Mouse (Mus musculus): ENCODE measurements around the gene Vmn1r135. TPM values are rescaled to one million over a fixed set of nuclear protein-coding genes. Genes with fewer than 3 reads are reported as not detected.

Vmn1r135 gene
- polyA plus RNA-seq (2015; fragmentation: Nextera tagmentation; extraction: Ambion mirVana) = not detected in 2 replicates

GRCm38 (mm10) chr7:21832051-21832450 is at the start of gene Vmn1r135:
Gene Vmn1r135, plus strand, starts transcription at chr7:21832351.

GRCm38 (mm10) chr7:21796628-21797027 is 35.5 kb upstream of the Vmn1r135 start, which contains the start of gene Gm4177:
Gene Gm4177, minus strand, starts transcription at chr7:21796728.

GRCm38 (mm10) chr7:21844167-21844566 is 12.0 kb downstream of the Vmn1r135 start, which contains the start of gene Gm5725:
Gene Gm5725, minus strand, starts transcription at chr7:21844267.

Other genes starting within 250 kb of the Vmn1r135 start
- not detected in 2 replicates for gene Vmn1r132, start 218.3 kb upstream of the Vmn1r135 start, polyA plus RNA-seq (2015; fragmentation: Nextera tagmentation; extraction: Ambion mirVana)
- not detected in 2 replicates for gene Gm4175, start 70.9 kb upstream of the Vmn1r135 start, polyA plus RNA-seq (2015; fragmentation: Nextera tagmentation; extraction: Ambion mirVana)
- gene Gm4177, start 35.6 kb upstream of the Vmn1r135 start, polyA plus RNA-seq (2015; fragmentation: Nextera tagmentation; extraction: Ambion mirVana) = not detected in 2 replicates
- gene Gm5725, start 11.9 kb downstream of the Vmn1r135 start, polyA plus RNA-seq (2015; fragmentation: Nextera tagmentation; extraction: Ambion mirVana) = not detected in 2 replicates
- not detected in 2 replicates for gene Gm5891, start 88.9 kb downstream of the Vmn1r135 start, polyA plus RNA-seq (2015; fragmentation: Nextera tagmentation; extraction: Ambion mirVana)
- not detected in 2 replicates for gene Vmn1r137, start 162.2 kb downstream of the Vmn1r135 start, polyA plus RNA-seq (2015; fragmentation: Nextera tagmentation; extraction: Ambion mirVana)
- gene Vmn1r138, start 196.5 kb downstream of the Vmn1r135 start, polyA plus RNA-seq (2015; fragmentation: Nextera tagmentation; extraction: Ambion mirVana) = not detected in 2 replicates
- gene Gm6176, start 224.0 kb downstream of the Vmn1r135 start, polyA plus RNA-seq (2015; fragmentation: Nextera tagmentation; extraction: Ambion mirVana) = not detected in 2 replicates
- gene Vmn1r139, start 236.7 kb downstream of the Vmn1r135 start, polyA plus RNA-seq (2015; fragmentation: Nextera tagmentation; extraction: Ambion mirVana) = not detected in 2 replicates

All from adrenal gland, postnatal 0 days (tissue).